Mouse (Mus musculus): ENCODE data around the gene Saxo1. TPM values are rescaled to one million over a fixed set of nuclear protein-coding genes. Genes with fewer than 3 reads are reported as not detected.

The Saxo1 gene
- polyA plus RNA-seq, 1 experiment from 2014 or later, result not detected

- Histone ChIP-seq H3K79me2 (ENCODE audit: inconsistent target) (no peaks in the 10 kb centered on the region), H3K4me3 (ENCODE audit: inconsistent target) (no peak overlapping the region), H3K27ac (no peak overlapping the region), H3K36me3 (ENCODE audit: inconsistent target) (no peaks in the 10 kb centered on the region)
- WGBS (ENCODE audit: missing documents), result 89% methylated on average over 7 of the region's 7 CpGs
These were observed 132.5 kb downstream of the Saxo1 start for GRCm38 (mm10) chr4:86425581-86425980.

- no peaks in the 10 kb centered on the region for H3K36me3 ChIP-seq (ENCODE audit: inconsistent target)
- no peaks in the 10 kb centered on the region for H3K79me2 ChIP-seq (ENCODE audit: inconsistent target)
- H3K4me3 ChIP-seq (ENCODE audit: inconsistent target), result no peak overlapping the region
- 91% methylated on average over 6 of the region's 6 CpGs for WGBS (ENCODE audit: missing documents)
- H3K27ac ChIP-seq, result no peak overlapping the region
These were observed 135.5 kb downstream of the Saxo1 start for GRCm38 (mm10) chr4:86422586-86422985.

GRCm38 (mm10) chr4:86416401-86417025 lies 141.6 kb downstream of the Saxo1 start:
- Histone ChIP-seq H3K27ac (no peak overlapping the region), H3K4me3 (ENCODE audit: inconsistent target) (no peak overlapping the region), H3K79me2 (ENCODE audit: inconsistent target) (no peaks in the 10 kb centered on the region), H3K36me3 (ENCODE audit: inconsistent target) (no peaks in the 10 kb centered on the region)
- WGBS (ENCODE audit: missing documents), result 61% methylated on average over 15 of the region's 15 CpGs

- Histone ChIP-seq H3K4me3 (ENCODE audit: inconsistent target) (no peak overlapping the region), H3K79me2 (ENCODE audit: inconsistent target) (no peaks in the 10 kb centered on the region)
- 60% methylated on average over 3 of the region's 3 CpGs for WGBS (ENCODE audit: missing documents)
These were observed 144.7 kb downstream of the Saxo1 start for GRCm38 (mm10) chr4:86413388-86413787.

GRCm38 (mm10) chr4:86410946-86411345 lies 147.2 kb downstream of the Saxo1 start:
- Histone ChIP-seq H3K4me3 (ENCODE audit: inconsistent target) (no peak overlapping the region), H3K36me3 (ENCODE audit: inconsistent target) (no peaks in the 10 kb centered on the region), H3K79me2 (ENCODE audit: inconsistent target) (no peaks in the 10 kb centered on the region), H3K27ac (no peak overlapping the region)
- WGBS (ENCODE audit: missing documents), result 91% methylated on average over 3 of the region's 3 CpGs

More at GRCm38 (mm10) chr4:86413388-86413787, 144.7 kb downstream of the Saxo1 start:
- Histone ChIP-seq H3K36me3 (ENCODE audit: inconsistent target) (no peaks in the 10 kb centered on the region), H3K27ac (no peak overlapping the region)

GRCm38 (mm10) chr4:86408421-86408820 lies 149.7 kb downstream of the Saxo1 start:
- Histone ChIP-seq H3K4me3 (ENCODE audit: inconsistent target) (no peak overlapping the region), H3K79me2 (ENCODE audit: inconsistent target) (no peaks in the 10 kb centered on the region), H3K27ac (no peak overlapping the region), H3K36me3 (ENCODE audit: inconsistent target) (no peaks in the 10 kb centered on the region)
- 96% methylated on average over 9 of the region's 9 CpGs for WGBS (ENCODE audit: missing documents)

- no peaks in the 10 kb centered on the region for H3K36me3 ChIP-seq (ENCODE audit: inconsistent target)
- H3K79me2 ChIP-seq (ENCODE audit: inconsistent target), result no peaks in the 10 kb centered on the region
- H3K27ac ChIP-seq, result no peak overlapping the region
- no peak overlapping the region for H3K4me3 ChIP-seq (ENCODE audit: inconsistent target)
- 96% methylated on average over 3 of the region's 3 CpGs for WGBS (ENCODE audit: missing documents)
These were observed 151.0 kb downstream of the Saxo1 start for GRCm38 (mm10) chr4:86407200-86407527.

- Histone ChIP-seq H3K4me3 (ENCODE audit: inconsistent target) (no peak overlapping the region), H3K27ac (no peak overlapping the region), H3K36me3 (ENCODE audit: inconsistent target) (no peaks in the 10 kb centered on the region), H3K79me2 (ENCODE audit: inconsistent target) (no peaks in the 10 kb centered on the region)
- 76% methylated on average over 7 of the region's 7 CpGs for WGBS (ENCODE audit: missing documents)
These were observed 151.5 kb downstream of the Saxo1 start for GRCm38 (mm10) chr4:86406501-86407199.

- 65% methylated on average over 3 of the region's 3 CpGs for WGBS (ENCODE audit: missing documents)
- H3K79me2 ChIP-seq (ENCODE audit: inconsistent target), result no peaks in the 10 kb centered on the region
- H3K27ac ChIP-seq, result no peak overlapping the region
- no peak overlapping the region for H3K4me3 ChIP-seq (ENCODE audit: inconsistent target)
- no peaks in the 10 kb centered on the region for H3K36me3 ChIP-seq (ENCODE audit: inconsistent target)
These were observed 157.0 kb downstream of the Saxo1 start for GRCm38 (mm10) chr4:86401116-86401515.

- 67% methylated on average over 2 of the region's 2 CpGs for WGBS (ENCODE audit: missing documents)
- Histone ChIP-seq H3K4me3 (ENCODE audit: inconsistent target) (no peak overlapping the region), H3K79me2 (ENCODE audit: inconsistent target) (no peaks in the 10 kb centered on the region), H3K27ac (no peak overlapping the region), H3K36me3 (ENCODE audit: inconsistent target) (no peaks in the 10 kb centered on the region)
These were observed 160.7 kb downstream of the Saxo1 start for GRCm38 (mm10) chr4:86397470-86397869.

- 53% methylated on average over 7 of the region's 7 CpGs for WGBS (ENCODE audit: missing documents)
- Histone ChIP-seq H3K27ac (no peak overlapping the region), H3K4me3 (ENCODE audit: inconsistent target) (no peak overlapping the region), H3K79me2 (ENCODE audit: inconsistent target) (no peaks in the 10 kb centered on the region), H3K36me3 (ENCODE audit: inconsistent target) (no peaks in the 10 kb centered on the region)
These were observed 161.3 kb downstream of the Saxo1 start for GRCm38 (mm10) chr4:86396672-86397288.

GRCm38 (mm10) chr4:86395636-86396035 lies 162.5 kb downstream of the Saxo1 start:
- Histone ChIP-seq H3K36me3 (ENCODE audit: inconsistent target) (no peaks in the 10 kb centered on the region), H3K27ac (no peak overlapping the region), H3K4me3 (ENCODE audit: inconsistent target) (no peak overlapping the region), H3K79me2 (ENCODE audit: inconsistent target) (no peaks in the 10 kb centered on the region)
- WGBS (ENCODE audit: missing documents), result 88% methylated on average over 6 of the region's 6 CpGs
